Mouse (Mus musculus): Measurements from ENCODE around the gene Gjb6. TPM values are rescaled to one million over a fixed set of nuclear protein-coding genes. Genes with fewer than 3 reads are reported as not detected.

Gene Gjb6
- polyA plus RNA-seq, 1 experiment from 2014 or later = not detected

- ATAC-seq (ENCODE audit: insufficient read depth) = no peak
- TF ChIP-seq CTCF (IDR thresholded peaks at IDR 0.05; ENCODE audit: low read depth) = no peak
- no peak for DNase-seq
- H3K4me1 ChIP-seq (ENCODE audit: insufficient read depth) = no peaks in the 10 kb centered on the region
- no peak overlapping the region for H3K4me3 ChIP-seq (ENCODE audit: low read depth, low read length)
- H3K36me3 ChIP-seq (ENCODE audit: insufficient read depth) = no peaks in the 10 kb centered on the region
- no peaks in the 10 kb centered on the region for H3K9me3 ChIP-seq (ENCODE audit: low read depth, low read length)
- H3K27me3 ChIP-seq (ENCODE audit: insufficient read depth, low read length) = peaks cover 12% of the 10 kb centered on the region
- H3K27ac ChIP-seq (ENCODE audit: low read depth) = no peak overlapping the region
- no peak overlapping the region for H3K9ac ChIP-seq
- WGBS = 39% methylated on average over 4 of the region's 4 CpGs
- no peak overlapping the region for H3K4me2 ChIP-seq
These were observed 6.0 kb downstream of the Gjb6 start for GRCm38 (mm10) chr14:57127383-57127782.

- DNase-seq (no peak), ATAC-seq (ENCODE audit: insufficient read depth) (no peak)
- no peak overlapping the region for H3K4me3 ChIP-seq (ENCODE audit: low read depth, low read length)
- H3K27ac ChIP-seq (ENCODE audit: low read depth) = no peak overlapping the region
- WGBS = 82% methylated on average over 7 of the region's 7 CpGs
- H3K27me3 ChIP-seq (ENCODE audit: insufficient read depth, low read length) = no peaks in the 10 kb centered on the region
- no peaks in the 10 kb centered on the region for H3K36me3 ChIP-seq (ENCODE audit: insufficient read depth)
- no peak overlapping the region for H3K9ac ChIP-seq
- no peak overlapping the region for H3K4me2 ChIP-seq
- TF ChIP-seq CTCF (IDR thresholded peaks at IDR 0.05; ENCODE audit: low read depth) = no peak
- H3K4me1 ChIP-seq (ENCODE audit: insufficient read depth) = no peaks in the 10 kb centered on the region
- H3K9me3 ChIP-seq (ENCODE audit: low read depth, low read length) = no peaks in the 10 kb centered on the region
These were observed 11.1 kb downstream of the Gjb6 start for GRCm38 (mm10) chr14:57122295-57122694.

GRCm38 (mm10) chr14:57115823-57116544 is 17.4 kb downstream of the Gjb6 start, which contains the start of gene Gm4491:
Gene Gm4491 (minus strand): TSS chr14:57115883.
- Histone ChIP-seq H3K27me3 (ENCODE audit: insufficient read depth, low read length) (0 out of 2 replicates have a peak, but pooled peaks cover 7% of the 10 kb centered on the region), H3K9ac (no peak within 1 kb of the TSS), H3K4me3 (ENCODE audit: low read depth, low read length) (no peak within 1 kb of the TSS), H3K4me2 (no peak within 1 kb of the TSS), H3K36me3 (ENCODE audit: insufficient read depth) (no peaks in the 10 kb centered on the region), H3K27ac (ENCODE audit: low read depth) (no peak within 1 kb of the TSS), H3K4me1 (ENCODE audit: insufficient read depth) (no peaks in the 10 kb centered on the region), H3K9me3 (ENCODE audit: low read depth, low read length) (no peaks in the 10 kb centered on the region)
- DNase-seq (no peak), ATAC-seq (ENCODE audit: insufficient read depth) (no peak)
- 24% methylated on average over 13 of the region's 13 CpGs for WGBS
- no peak for TF ChIP-seq CTCF (IDR thresholded peaks at IDR 0.05; ENCODE audit: low read depth)

- Histone ChIP-seq H3K27ac (ENCODE audit: low read depth) (no peak overlapping the region), H3K36me3 (ENCODE audit: insufficient read depth) (no peaks in the 10 kb centered on the region), H3K9ac (no peak overlapping the region), H3K4me2 (no peak overlapping the region), H3K27me3 (ENCODE audit: insufficient read depth, low read length) (peaks cover 47% of the 10 kb centered on the region), H3K9me3 (ENCODE audit: low read depth, low read length) (no peaks in the 10 kb centered on the region), H3K4me1 (ENCODE audit: insufficient read depth) (no peaks in the 10 kb centered on the region), H3K4me3 (ENCODE audit: low read depth, low read length) (no peak overlapping the region)
- no peak for ATAC-seq (ENCODE audit: insufficient read depth)
- peak; percentile 83 for TF ChIP-seq CTCF (IDR thresholded peaks at IDR 0.05; ENCODE audit: low read depth)
- DNase-seq = peak; percentile 89
- 5% methylated on average over 4 of the region's 4 CpGs for WGBS
These were observed 24.2 kb downstream of the Gjb6 start for GRCm38 (mm10) chr14:57109194-57109593.

GRCm38 (mm10) chr14:57107916-57108315 is 25.5 kb downstream of the Gjb6 start:
- no peak for DNase-seq
- H3K9me3 ChIP-seq (ENCODE audit: low read depth, low read length) = no peaks in the 10 kb centered on the region
- H3K27ac ChIP-seq (ENCODE audit: low read depth) = no peak overlapping the region
- 43% methylated on average over 5 of the region's 5 CpGs for WGBS
- H3K36me3 ChIP-seq (ENCODE audit: insufficient read depth) = no peaks in the 10 kb centered on the region
- TF ChIP-seq CTCF (IDR thresholded peaks at IDR 0.05; ENCODE audit: low read depth) = no peak
- H3K4me1 ChIP-seq (ENCODE audit: insufficient read depth) = no peaks in the 10 kb centered on the region
- no peak for ATAC-seq (ENCODE audit: insufficient read depth)
- H3K27me3 ChIP-seq (ENCODE audit: insufficient read depth, low read length) = peaks cover 54% of the 10 kb centered on the region
- no peak overlapping the region for H3K4me3 ChIP-seq (ENCODE audit: low read depth, low read length)
- H3K4me2 ChIP-seq = no peak overlapping the region
- no peak overlapping the region for H3K9ac ChIP-seq

- Histone ChIP-seq H3K27me3 (ENCODE audit: insufficient read depth, low read length) (peaks cover 61% of the 10 kb centered on the region), H3K9ac (no peak overlapping the region), H3K4me1 (ENCODE audit: insufficient read depth) (no peaks in the 10 kb centered on the region), H3K36me3 (ENCODE audit: insufficient read depth) (no peaks in the 10 kb centered on the region), H3K27ac (ENCODE audit: low read depth) (no peak overlapping the region), H3K9me3 (ENCODE audit: low read depth, low read length) (no peaks in the 10 kb centered on the region), H3K4me2 (no peak overlapping the region), H3K4me3 (ENCODE audit: low read depth, low read length) (no peak overlapping the region)
- WGBS = 36% methylated on average over 8 of the region's 8 CpGs
- no peak for TF ChIP-seq CTCF (IDR thresholded peaks at IDR 0.05; ENCODE audit: low read depth)
- DNase-seq = no peak
- no peak for ATAC-seq (ENCODE audit: insufficient read depth)
These were observed 26.3 kb downstream of the Gjb6 start for GRCm38 (mm10) chr14:57107091-57107490.

- no peak overlapping the region for H3K27ac ChIP-seq (ENCODE audit: low read depth)
- H3K4me3 ChIP-seq (ENCODE audit: low read depth, low read length) = no peak overlapping the region
- H3K9ac ChIP-seq = no peak overlapping the region
- H3K27me3 ChIP-seq (ENCODE audit: insufficient read depth, low read length) = peaks cover 66% of the 10 kb centered on the region
- H3K4me2 ChIP-seq = no peak overlapping the region
- ATAC-seq (ENCODE audit: insufficient read depth) (no peak), DNase-seq (no peak)
- H3K9me3 ChIP-seq (ENCODE audit: low read depth, low read length) = no peaks in the 10 kb centered on the region
- no peaks in the 10 kb centered on the region for H3K36me3 ChIP-seq (ENCODE audit: insufficient read depth)
- 48% methylated on average over 11 of the region's 11 CpGs for WGBS
- no peak for TF ChIP-seq CTCF (IDR thresholded peaks at IDR 0.05; ENCODE audit: low read depth)
- H3K4me1 ChIP-seq (ENCODE audit: insufficient read depth) = no peaks in the 10 kb centered on the region
These were observed 27.7 kb downstream of the Gjb6 start for GRCm38 (mm10) chr14:57105721-57106120.

Measured in lung, embryonic 14.5 days (tissue).